Mouse (Mus musculus): ENCODE data around the gene Sf3a3. TPM values are rescaled to one million over a fixed set of nuclear protein-coding genes. Genes with fewer than 3 reads are reported as not detected.

Gene Sf3a3
- total RNA-seq, 2 experiments from 2014 or later = 11.1 to 14.3 TPM

DNA sequence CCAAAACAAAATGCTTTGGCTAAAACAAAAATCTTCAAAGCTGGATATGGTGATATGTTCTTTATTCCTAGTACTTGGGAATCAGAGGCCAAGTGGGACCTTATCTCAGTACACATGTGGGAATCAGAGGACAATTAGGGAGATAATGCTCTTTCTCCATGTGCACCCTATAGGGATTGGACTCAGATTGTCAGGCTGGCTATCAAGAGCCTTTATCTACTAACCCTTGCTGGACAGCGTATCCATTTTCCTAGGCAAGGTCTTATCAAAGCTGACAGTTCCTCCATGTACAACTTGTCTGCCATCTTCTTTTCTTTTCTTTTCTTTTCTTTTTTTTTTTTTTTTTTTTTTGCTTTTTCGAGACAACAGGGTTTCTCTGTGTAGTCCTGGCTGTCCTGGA, 58.9 kb downstream of the Sf3a3 start:
- H3K27ac ChIP-seq = no peak overlapping the region
- DNase-seq = no peak
- no peak for TF ChIP-seq CTCF (IDR thresholded peaks at IDR 0.05)
- intact Hi-C loops (cut with DNase I) = no loop called here
- no peak overlapping the region for H3K4me3 ChIP-seq

DNA sequence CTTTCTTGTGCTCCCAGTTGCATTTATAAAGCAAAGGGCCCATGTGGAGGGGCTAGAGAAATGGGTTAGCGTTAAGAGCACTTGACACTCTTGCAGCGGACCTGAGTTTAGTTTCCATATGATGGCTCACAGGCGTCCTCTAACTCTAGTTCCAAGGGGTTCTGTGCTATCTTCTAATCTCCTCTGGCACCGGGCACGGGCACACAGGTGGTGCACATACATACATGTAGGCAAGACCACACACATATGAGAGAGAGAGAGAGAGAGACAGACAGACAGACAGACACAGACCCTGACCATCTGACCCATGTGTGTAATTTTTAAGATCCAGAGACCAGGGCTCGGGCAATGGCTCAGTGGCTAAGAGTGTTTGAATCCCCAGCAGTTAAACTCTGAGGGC, 59.4 kb downstream of the Sf3a3 start:
- intact Hi-C loops (cut with DNase I) = no loop called here
- no peak for TF ChIP-seq CTCF (IDR thresholded peaks at IDR 0.05)
- DNase-seq = no peak
- H3K4me3 ChIP-seq = no peak overlapping the region
- no peak overlapping the region for H3K27ac ChIP-seq

DNA sequence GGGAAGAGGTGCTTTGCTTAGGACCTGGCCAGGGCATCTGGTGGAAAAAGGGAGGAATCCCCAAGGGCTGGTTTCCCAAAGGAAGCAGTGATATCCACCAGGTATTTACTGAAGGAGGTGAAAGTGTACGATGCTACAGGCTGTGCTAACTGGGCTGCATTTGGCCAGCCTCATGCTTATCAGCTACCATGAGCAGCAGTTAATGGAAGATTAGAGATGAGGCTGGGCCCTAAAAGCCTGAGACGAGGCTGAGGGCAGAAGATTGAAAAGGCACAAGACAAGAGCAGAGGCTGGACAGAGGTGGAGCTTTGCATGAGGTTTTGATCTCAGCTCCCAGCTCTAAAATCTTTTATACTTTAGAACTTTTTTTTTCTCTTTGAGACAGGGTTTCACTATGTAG, 59.9 kb downstream of the Sf3a3 start:
- intact Hi-C loops (cut with DNase I) = no loop called here

DNA sequence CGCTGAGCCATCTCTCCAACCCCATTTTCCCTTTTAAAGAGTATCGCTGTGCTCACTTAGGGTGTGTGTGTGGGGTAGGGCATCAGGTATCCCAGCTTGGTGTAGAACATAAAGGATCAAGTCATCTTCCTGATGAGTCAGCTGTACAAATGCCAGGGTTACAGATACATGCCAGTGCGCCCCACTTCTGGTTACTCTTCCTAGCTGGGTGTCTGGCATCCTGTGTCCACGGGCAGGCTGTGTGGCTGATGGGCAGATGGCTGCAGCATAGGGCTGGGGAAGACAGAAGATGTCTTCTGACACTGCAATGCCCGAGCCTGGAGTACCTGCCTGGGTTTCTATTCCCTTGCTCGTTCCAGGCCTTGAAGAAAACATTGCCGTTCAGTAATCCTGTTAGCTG, 66.8 kb downstream of the Sf3a3 start:
- H3K27ac ChIP-seq = no peak overlapping the region
- intact Hi-C loops (cut with DNase I) = no loop called here

More for the DNA sequence above, 59.9 kb downstream of the Sf3a3 start:
- no peak overlapping the region for H3K27ac ChIP-seq
- DNase-seq = no peak
- TF ChIP-seq CTCF (IDR thresholded peaks at IDR 0.05) = no peak
- H3K4me3 ChIP-seq = no peak overlapping the region

More for the DNA sequence above, 66.8 kb downstream of the Sf3a3 start:
- TF ChIP-seq CTCF (IDR thresholded peaks at IDR 0.05) = no peak
- no peak for DNase-seq
- no peak overlapping the region for H3K4me3 ChIP-seq

Small RNA genes within 50 kb of the gene (microRNA-seq; reads per million reads assigned to microRNA genes)
- gene Gm24721 (not detected), gene Mir697 (not detected), gene Mir698 (not detected)

Other genes with a start within 250 kb of the Sf3a3 start
- not detected for gene 3100002H09Rik, start 104.0 kb upstream of the Sf3a3 start, total RNA-seq (2021)
- gene Pou3f1, start 58.0 kb upstream of the Sf3a3 start, total RNA-seq (2021) = under 1 TPM; 0.14 to 0.26 TPM
- gene Utp11, start 21.2 kb upstream of the Sf3a3 start, total RNA-seq (2021) = 10 to 100 TPM; 17.5 to 21.5 TPM
- gene Fhl3, start 14.1 kb upstream of the Sf3a3 start, total RNA-seq (2021) = 100 to 1,000 TPM; 151 to 515 TPM
- 10 to 100 TPM in 1 of 2 experiments, 1 to 10 TPM in 1; 8.9 to 10.6 TPM for gene Inpp5b, start 27.1 kb downstream of the Sf3a3 start, total RNA-seq (2021)
- 10 to 100 TPM; 11.9 to 15.7 TPM for gene Mtf1, start 87.3 kb downstream of the Sf3a3 start, total RNA-seq (2021)
- gene Yrdc, start 135.9 kb downstream of the Sf3a3 start, total RNA-seq (2021) = 10 to 100 TPM in 1 of 2 experiments, 1 to 10 TPM in 1; 9.4 to 11.4 TPM
- gene 1110065P20Rik, start 136.4 kb downstream of the Sf3a3 start, total RNA-seq (2021) = 10 to 100 TPM; 18.4 to 23.0 TPM
- gene Maneal, start 147.4 kb downstream of the Sf3a3 start, total RNA-seq (2021) = under 1 TPM; 0.31 to 0.46 TPM
- gene Epha10, start 166.1 kb downstream of the Sf3a3 start, total RNA-seq (2021) = not detected
- gene 9930104L06Rik, start 222.3 kb downstream of the Sf3a3 start, total RNA-seq (2021) = 1 to 10 TPM; 8.6 to 9.4 TPM
- under 1 TPM; 0.28 to 0.38 TPM for gene Cdca8, start 224.5 kb downstream of the Sf3a3 start, total RNA-seq (2021)

Data from gastrocnemius, adult 2 months (tissue).